Mouse (Mus musculus) C2C12 (cell line): Measurements from ENCODE around the gene Usp4.

Experiments used
- CTCF ChIP-seq: IDR thresholded peaks from one replicate; pipeline ENCODE4 v1.5.1; 2011; ENCODE audit not compliant: control insufficient read depth, insufficient read depth, insufficient read length
- USF1 ChIP-seq: IDR thresholded peaks from one replicate; pipeline ENCODE4 v1.6.1; 2011; ENCODE audit warnings: low read depth, mild to moderate bottlenecking, control low read depth, moderate library complexity

- no peak for TF ChIP-seq CTCF
- TF ChIP-seq USF1 = no peak
Observed at GRCm38 (mm10) chr9:108301853-108302252, 45.8 kb upstream of the Usp4 start.
